Mouse (Mus musculus): Measurements from ENCODE around the gene Zfp819.

The Zfp819 gene

DNA sequence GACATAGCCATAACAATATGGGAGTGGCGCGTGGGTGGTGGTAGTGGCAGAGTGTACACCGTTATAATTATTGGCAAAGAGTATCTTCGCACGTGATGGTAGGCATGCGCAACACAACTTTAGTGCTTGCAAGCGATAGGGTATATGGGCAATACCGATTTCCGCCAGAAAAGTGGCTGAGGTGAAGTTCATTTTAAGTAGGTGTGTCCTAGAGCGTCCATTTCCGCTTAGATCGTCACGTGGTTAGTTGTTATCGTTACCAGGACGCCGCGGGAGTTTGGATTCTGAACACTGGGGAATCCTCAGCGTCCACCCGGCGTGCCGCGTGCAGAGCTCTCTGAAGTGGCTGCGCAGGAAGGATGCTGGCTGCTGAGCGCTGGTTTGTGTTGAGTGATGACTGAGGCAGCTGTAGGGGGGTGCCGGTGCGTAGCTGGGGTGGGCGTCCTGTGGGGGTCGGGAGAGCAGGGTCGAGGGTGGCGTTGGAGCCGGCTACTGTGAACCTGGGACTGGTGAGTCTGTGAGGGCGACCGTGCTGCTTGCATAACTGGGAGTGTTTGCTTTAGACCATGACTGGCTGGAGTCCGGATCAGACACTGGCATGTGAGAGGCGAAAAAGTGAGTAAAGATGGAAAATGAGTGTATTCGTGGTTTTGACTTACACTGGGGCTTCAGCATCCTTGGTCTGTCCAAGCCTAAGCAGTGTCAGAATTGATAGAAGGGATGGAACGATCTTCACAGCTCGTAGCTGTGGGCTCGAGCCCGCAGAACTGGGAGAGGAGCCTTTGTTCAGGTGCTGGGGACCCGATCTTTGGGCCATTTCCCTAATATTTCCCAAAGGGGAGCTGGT, at the start of gene Zfp819:
Gene Zfp819, plus strand, starts transcription at position 274 of the 847 bp plus-strand sequence.
- DNase-seq (ENCODE audit: low spot score in 2 of 2): peak; percentile 2 to 17

DNA sequence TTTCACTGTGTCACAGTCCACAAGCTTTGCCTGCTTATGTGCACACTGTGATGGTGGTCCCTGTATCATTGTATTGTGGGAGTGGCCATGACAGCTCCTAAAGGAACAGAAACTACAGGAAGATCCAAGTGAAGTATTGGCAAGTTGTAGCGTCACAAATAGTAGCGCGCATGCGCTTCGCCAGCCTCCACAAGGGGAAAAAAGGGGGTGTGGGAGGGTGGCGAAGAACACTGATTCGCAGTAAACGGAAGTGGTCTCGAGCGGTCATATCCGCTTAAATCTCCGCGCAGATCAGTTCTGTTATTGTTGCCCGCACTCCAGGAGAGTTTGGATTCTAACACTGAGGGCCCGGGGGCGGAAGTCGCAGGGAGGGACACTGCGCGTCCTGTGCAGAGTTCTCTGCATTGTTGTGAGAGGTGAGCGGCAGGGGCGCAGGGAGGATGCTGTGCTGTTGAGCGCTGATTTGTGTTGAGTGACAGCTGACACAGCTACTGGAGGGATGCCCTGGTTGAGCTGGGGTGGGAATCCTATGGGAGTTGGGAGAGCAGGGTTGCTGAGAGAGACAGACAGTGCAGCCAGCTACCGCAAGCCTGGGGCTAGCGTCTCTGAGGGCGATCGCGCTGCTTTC, 44.8 kb upstream of the Zfp819 start, which contains the start of gene Zfp658:
Gene Zfp658, plus strand, starts transcription at position 251 of the 628 bp plus-strand sequence.
- DNase-seq (ENCODE audit: low spot score in 2 of 2): peak; percentile 79 to 83

DNA sequence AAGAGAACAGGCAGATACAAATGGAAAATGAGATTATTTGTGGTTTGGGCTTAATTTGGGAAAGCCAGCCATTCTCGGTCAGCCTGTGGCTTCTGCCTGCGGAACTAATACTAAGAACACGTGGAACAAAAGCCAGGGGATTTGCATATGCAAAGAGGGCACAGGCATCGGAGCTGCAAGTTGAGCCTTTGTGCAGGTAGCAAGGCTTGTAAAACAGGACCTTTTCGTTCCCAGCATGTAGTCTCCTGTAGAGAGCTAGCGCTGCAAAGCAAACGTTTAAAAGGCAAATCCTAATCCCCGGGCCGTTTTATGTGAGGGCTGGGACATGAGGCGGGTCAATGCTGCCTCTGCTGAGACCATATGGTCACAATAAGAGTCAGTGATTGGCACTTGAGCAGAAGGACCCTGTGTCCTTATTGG, 44.3 kb upstream of the Zfp819 start:
- DNase-seq (ENCODE audit: low spot score in 2 of 2): peak; percentile 78 to 80

DNA sequence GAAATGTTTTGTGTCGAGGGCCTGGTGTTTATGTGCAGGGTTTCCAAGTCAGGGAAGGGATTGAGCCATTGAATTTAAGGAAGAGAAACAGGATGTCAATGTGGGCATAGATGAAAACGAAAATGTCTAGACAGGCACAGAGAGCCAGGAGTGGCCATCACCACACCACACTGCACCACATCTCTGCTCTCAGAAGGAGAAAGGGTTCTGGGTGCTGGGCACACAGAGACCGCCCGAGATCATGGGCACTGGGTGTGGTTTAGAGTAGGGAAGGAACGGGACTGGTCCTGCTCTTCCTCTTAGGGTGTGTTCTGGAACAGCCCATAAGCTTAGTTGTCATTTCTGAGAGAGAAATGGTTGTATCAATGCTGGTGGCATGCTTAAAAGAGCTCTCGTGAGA, 43.7 kb upstream of the Zfp819 start:
- no peak for DNase-seq (ENCODE audit: low spot score in 2 of 2)

DNA sequence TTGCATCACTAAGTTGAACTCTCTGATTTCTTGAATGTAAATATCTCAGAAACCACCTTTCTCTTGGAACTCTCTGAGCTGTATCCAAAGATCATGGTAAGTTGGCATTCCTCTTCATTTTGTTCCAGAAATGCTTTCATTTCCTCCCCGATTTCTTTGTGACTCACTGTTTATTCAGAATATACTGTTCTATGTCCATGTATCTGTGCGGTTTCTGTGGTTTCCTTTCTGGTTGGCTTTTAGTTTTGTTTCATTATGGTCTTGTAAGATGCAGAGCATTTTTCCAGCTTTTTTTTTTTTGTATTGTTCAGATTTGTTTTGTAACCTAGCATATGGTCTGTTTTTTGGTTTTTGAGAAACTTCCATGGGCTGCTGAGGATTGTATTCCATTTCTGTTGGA, 35.8 kb upstream of the Zfp819 start:
- no peak for DNase-seq (ENCODE audit: low spot score in 2 of 2)

DNA sequence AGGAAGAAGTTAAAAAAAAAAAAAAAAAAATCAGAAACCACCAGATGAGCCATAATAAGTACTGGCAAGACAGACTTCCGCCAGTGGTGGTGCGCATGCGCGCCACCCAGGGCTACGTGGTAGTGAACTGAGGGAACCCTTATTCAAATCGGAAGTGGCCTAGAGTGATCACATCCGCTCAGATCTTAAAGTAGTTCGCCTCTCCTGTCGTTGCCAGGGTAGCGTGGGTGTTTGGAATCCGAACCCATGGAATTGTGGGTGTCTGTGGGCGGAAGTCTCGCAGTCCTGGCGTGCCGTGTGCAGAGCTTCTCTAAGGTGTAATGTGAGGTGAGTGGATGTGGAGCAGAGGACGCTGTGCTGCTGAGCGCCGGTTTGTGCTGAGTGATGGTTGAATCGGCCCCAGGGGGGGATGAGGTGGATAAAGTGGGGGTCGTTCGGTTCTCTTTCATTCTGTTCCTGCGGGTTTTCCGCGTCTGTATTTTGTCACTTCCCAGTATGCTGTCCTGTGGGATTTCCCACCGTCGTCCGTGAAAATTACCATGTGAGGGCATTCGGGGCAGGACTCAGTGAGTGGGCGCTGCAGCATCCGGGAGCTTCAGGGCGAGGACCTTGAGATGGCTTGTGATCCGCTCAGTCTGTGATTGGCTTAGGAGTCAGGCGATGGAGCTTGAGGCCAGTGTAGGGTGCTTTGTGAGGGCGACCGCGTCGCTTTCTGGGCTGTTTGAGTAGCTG, 27.4 kb upstream of the Zfp819 start, which contains the start of gene Zfp719:
Gene Zfp719, plus strand, starts transcription at position 171 of the 732 bp plus-strand sequence.
- peak; percentile 90 to 94 for DNase-seq (ENCODE audit: low spot score in 2 of 2)

DNA sequence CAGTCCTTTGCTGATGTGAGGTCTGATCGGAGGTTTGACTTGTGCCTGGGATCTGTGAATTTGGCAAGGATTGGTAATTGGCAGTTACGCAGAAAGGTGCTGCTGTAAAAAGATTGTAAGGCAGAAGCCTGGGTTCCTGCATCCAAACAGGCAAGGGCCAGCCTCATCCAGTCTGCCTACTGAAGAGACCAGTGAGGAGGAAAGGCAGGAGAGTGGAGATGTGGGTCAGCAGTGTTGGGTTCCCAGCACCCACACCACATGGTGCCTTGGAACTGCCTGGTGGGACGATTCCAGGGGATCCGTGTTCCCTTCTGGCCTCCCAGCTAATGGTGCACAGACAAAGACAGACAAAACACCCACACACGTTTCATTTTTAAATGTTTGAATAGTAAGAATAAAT, 26.4 kb upstream of the Zfp819 start:
- no peak for DNase-seq (ENCODE audit: low spot score in 2 of 2)

DNA sequence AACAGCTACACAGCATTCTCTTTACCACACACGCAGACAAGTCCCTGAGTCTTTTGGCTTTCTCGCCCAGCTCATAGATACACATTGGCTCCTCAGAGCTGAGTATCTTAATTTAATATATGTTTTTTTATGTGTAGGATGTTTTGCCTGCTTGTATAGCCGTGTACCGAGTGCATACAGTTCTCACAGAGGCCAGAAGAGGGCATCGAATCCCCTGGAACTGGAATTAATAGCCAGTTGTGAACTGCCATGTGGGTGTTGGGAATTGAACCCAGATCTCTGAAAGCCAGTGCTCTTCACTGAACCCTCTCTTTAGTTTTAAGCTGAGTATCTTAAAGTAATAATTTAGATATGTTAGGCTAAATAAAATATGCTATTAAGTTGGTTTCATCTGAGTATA, 22.2 kb upstream of the Zfp819 start:
- no peak for DNase-seq (ENCODE audit: low spot score in 2 of 2)

DNA sequence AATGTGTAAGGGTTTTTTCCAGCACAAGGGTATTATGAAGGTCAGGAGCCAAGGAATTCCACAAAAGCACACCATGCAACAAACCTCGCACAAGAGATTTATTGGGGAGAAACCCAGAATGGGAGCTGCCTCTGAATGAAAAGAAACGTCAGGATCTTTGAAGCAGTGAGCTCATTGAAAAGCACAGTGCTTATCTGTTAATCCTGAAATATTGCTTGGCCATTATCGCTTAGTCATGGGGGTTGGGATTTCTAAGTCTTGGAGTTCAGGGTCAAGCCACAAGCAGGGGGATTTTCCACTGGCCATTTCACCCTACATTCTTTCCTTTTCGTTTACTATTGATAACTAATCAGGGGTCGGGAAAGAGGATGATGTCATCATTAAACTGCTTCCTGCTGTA, 5.1 kb upstream of the Zfp819 start:
- DNase-seq (ENCODE audit: low spot score in 2 of 2): no peak

DNA sequence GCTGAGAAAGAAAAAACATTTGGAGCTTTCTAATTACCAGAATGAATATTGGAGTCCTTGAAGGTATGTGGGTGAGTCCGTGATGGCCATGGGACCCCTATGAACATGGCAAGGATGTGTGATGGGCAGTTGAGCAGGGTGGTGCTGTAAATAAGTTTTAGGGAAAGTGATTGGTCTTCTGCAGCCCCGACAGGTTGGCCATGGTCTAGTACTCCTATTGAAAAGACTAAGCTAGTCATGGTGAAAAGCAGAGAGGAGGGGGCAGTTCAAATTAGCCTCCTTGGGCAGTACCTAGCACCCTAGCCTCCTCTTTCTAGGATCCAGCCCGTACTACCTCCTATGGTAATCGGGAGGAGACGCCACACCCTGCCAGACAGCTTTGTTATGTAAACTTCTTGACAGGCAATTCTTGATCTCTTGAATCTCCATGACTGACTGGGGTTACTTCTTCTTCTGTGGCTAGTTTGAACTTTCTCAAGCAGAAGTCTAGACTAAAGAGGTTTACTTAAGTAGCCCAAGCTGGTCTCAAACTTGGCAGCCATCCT, 846 bp downstream of the Zfp819 start:
- peak in 1 of 2 experiments; percentile 6 for DNase-seq (ENCODE audit: low spot score in 2 of 2)

DNA sequence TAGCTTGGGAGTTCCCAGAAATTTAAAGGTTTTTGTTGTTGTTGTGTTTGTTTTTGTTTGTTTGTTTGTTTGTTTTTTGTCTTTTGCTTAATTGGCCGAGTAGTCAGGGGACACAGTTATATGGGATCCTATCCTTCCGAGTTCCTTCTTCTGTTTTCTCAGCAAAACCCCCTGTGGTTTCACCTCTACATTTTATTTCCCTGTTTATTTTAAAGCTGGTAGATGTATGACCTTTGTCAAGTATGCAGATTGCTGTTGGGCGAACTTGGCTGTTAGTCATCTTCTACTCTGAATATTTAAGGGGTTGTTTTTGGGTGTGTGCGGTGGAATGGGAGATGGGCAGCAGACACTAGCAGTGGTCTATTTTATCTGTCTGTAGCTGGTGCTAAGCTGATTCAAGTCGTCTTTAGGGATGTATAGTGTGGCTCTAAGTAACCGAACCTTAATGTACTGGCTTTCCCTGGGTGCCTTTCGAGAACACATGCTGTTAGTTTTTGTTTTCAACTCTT, 1.4 kb downstream of the Zfp819 start:
- DNase-seq (ENCODE audit: low spot score in 2 of 2): no peak

DNA sequence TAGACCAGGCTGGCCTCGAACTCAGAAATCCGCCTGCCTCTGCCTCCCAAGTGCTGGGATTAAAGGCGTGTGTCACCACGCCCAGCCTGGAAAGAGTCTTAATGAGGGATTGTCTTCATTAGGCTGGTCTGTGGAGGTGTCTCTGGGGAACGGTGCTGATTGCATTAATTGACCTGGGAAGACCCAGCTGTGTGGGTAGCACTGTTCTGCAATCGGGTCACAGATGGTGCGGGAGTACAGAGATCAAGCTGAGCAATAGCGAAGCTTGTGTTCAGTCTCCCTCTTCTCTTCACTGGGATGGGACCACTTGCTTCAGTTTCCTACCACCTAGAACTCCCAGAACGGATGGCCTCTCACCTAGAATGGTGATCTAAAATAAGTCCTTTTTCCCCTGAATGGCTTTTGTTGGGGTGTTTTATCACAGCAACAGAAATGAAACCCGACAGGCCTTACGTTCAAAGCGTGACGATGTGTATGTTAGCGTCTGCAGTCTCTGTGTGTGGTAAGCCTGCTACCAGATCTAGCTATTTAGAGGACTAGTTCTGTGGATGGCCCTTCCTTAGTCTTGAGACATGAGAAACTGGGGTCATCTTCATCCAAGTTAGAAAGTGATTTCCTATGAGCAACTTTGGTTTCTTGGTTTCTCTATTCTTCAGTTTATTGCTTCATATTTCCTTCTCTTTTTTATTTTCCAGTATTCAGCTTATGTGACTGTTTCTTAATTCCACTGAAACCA, 7.0 kb downstream of the Zfp819 start:
- no peak for DNase-seq (ENCODE audit: low spot score in 2 of 2)

DNA sequence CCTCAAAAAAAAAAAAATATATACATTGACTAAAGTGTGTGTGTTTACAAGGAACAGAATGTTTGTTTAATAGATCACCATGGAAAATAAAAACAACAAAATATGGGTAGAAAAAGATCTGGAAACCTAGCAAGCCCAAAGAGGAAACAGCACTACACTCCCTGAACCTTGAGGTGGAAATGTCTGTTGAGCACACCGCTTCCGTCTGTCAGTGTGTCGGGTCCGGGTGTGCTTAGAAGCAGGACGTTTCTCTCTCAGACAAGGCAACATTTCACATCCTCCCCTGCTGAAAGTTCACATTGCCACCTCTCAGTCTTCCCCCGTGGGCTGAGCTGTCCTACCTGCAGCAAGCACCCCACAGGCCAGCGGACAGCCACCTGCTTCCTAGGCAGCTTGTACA, 16.0 kb downstream of the Zfp819 start:
- DNase-seq (ENCODE audit: low spot score in 2 of 2): no peak

DNA sequence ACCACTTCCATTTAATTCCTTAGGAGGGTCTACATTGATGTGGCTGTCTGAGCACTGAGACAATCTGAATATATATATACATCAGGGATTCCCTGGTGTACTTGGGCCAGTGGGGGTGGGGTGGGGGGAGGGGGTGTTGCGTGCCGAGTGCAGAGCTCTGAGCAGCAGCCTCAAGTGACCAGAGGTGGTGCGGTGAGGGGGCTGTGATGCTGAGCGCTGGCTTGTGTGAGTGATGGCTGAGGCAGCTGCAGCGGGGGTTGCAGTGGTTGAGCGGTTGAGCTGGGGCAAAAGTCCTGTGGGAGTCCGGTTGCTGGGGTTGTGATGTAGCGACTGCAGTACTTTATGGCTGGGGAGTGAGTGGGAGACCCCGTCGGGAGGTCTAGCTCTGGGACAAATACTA, 16.9 kb downstream of the Zfp819 start:
- DNase-seq (ENCODE audit: low spot score in 2 of 2): no peak

DNA sequence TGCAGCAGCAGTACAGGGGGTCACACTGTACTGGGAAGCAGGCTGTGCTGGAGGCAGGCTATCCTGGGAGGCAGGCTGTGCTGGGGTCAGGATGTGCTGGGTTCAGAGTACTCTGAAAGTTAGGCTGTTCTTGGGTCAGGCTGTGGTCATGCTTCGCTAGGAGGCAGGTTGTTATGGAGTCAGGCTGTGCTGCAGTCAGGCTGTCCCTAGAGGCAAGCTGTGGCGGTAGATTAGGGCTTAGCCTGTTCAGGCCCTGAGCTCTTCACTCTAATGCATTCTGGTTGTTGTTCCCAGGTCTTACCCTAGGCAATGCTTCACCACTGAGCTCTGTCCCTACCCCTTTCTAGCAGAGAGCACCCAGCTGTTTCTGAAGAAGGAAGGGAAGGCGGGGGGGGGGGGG, 18.1 kb downstream of the Zfp819 start:
- no peak for DNase-seq (ENCODE audit: low spot score in 2 of 2)

DNA sequence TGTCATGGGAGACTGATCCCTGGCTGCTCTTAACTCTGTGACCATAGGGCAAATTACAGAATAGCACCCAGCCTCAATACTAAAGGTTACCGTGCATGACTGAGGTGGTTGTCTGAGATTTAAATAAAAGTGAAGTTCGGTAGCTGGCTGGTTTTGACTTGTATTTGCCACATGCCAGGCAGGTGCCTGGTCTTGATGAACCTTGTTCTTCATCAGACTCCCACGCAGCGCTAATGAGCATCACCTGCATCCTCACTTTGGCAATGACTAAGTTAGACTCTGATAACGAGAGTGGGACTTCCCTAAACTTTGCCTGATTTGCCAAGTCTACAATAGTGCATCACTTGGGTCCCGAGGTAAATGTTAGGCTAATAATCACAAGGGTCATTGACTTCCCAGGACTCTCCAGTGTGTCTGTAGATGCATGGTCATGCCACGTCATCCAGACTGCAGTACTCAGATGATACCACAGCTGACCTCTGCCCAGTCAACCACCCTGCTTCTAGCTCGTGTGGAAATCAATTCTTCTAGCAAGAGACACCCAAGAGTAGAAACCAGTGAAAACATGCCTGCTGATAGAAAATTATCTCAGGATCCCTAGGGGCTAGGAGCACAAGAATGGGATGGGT, 18.9 kb downstream of the Zfp819 start:
- DNase-seq (ENCODE audit: low spot score in 2 of 2): no peak

DNA sequence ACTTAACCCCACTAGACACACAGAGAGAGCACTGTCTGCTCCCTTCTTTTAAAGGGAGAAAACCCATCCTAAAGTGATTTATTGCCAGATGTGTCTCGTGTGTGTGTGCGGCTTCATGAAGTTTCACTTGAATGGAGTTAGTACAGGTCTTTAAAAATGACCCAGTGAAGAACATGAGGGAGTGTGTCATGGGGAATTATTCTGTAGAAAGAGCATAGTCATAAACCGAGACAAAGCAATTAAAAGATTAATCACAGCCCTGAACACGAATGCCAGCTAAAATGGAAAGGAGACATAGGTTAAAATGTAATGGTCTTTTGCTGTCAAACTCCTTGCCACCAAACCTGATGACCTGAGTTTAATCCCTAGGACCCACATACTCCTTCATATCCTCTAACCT, 27.0 kb downstream of the Zfp819 start:
- DNase-seq (ENCODE audit: low spot score in 2 of 2): no peak

DNA sequence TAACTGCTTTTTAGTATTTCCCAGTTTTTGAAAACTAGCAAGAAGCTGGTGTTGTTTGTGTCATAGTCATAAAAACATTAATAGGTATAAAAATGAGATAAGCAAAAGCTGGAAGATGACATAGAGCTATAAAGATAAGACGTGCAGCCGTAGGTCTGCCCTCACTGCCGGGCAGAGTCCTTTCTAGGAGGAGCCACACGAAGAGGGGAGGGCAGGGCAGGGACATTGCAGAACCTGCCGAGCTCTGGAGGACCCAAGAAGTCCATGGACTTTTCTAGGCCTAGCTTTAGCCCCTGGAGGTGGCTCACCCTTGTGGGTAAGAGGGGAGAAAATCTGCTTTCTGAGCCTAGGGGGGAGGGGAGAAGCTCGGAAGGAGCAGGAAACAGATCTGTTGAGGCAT, 27.5 kb downstream of the Zfp819 start, which contains the start of gene Ceacam18:
Gene Ceacam18, plus strand, starts transcription at position 208 of the 400 bp plus-strand sequence.
- no peak for DNase-seq (ENCODE audit: low spot score in 2 of 2)

DNA sequence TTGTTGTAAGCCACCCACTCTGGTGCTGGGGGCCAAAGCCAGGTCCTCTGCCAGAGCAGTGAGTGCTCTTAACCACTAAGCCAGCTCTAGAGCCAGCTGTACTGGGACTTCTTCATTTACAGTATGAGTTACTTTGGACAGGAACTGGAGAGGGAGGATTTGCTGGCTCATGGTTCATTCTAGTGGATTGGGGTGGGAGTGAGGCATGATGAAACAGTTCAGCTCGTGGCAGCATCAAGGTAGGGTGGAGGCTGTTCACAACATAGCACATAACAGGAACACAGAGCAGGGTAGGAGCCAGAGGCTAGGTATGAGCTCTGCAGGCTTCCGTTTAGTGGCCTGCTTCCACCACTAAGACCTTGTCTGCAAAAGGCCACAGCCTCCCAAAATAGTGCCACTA, 29.2 kb downstream of the Zfp819 start:
- DNase-seq (ENCODE audit: low spot score in 2 of 2): no peak

DNA sequence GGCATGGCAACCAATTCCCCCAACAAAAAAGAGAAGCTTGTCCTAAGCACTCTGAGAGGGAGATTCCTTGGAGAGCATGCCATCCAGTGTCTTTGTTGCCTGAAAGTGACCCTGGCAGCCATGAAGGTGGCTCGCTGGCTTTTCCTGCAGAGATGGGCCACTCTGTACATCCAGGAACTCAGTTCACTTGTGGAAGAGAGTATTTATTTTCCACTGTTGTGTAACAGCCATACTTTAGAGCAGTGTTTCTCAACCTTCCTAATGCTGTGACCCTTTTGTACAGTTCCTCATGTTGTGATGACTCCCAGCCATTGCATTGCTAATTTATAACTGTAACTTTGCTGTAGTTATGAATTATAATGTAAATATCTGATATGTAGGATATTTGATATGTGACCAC, 30.1 kb downstream of the Zfp819 start:
- DNase-seq (ENCODE audit: low spot score in 2 of 2): no peak

DNA sequence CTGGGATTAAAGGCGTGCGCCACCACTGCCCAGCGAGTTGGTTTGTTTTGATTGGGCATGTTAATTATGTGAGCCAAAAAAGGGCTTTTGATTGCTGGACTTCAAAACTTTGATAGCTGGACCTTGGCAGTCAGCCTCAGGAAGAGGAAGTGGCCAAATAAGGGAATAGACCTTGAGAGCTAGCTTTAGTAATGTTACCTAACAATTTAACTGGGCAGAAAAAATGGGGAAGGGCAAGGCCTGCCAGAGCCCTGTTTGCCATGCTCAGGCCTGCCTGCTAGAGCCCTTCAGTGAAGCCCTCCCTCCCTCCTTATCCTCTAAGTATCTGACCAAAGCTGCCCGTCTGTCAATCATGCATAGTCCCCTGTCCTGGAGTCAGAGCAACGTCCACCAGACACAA, 35.6 kb downstream of the Zfp819 start:
- no peak for DNase-seq (ENCODE audit: low spot score in 2 of 2)
